Mouse (Mus musculus) stomach, postnatal 0 days (tissue): Measurements from ENCODE around the gene Sec14l1. TPM values are rescaled to one million over a fixed set of nuclear protein-coding genes. Genes with fewer than 3 reads are reported as not detected.

Experiments
- ATAC-seq: fragments of 200-750 bp; cut with Nextera tagmentation; 2 replicates; pipeline ENCODE4 v1.8.0; 2017; ENCODE audit not compliant: low FRiP score, low TSS enrichment
- DNase-seq: peaks from one replicate; pipeline ENCODE4 v3.0.0-alpha.2; 2016; ENCODE audit warnings: low spot score
- H3K27ac ChIP-seq: fragments of 300-500 bp; sonication (generic); replicated peaks from 2 replicates; pipeline ENCODE4 v1.5.1; 2014; ENCODE audit warnings: mild to moderate bottlenecking, control low read depth
- H3K27me3 ChIP-seq: fragments of 300-500 bp; sonication (generic); 2 replicates; pipeline ENCODE4 v1.6.1; 2014; ENCODE audit warnings: low read length; ENCODE audit not compliant: control insufficient read depth, insufficient read depth
- H3K36me3 ChIP-seq: fragments of 300-500 bp; sonication (generic); 2 replicates; pipeline ENCODE4 v1.6.1; 2014; ENCODE audit warnings: low read length, mixed read lengths; ENCODE audit not compliant: control insufficient read depth, insufficient read depth
- H3K4me1 ChIP-seq: fragments of 300-500 bp; sonication (generic); replicated peaks from 2 replicates; pipeline ENCODE4 v1.6.1; 2014; ENCODE audit warnings: antibody characterized with exemption; ENCODE audit not compliant: control insufficient read depth, insufficient read depth
- H3K4me2 ChIP-seq: fragments of 300-500 bp; sonication (generic); replicated peaks from 2 replicates; pipeline ENCODE4 v1.6.1; 2014; ENCODE audit warnings: low read depth, mild to moderate bottlenecking, control low read depth, moderate library complexity
- H3K4me3 ChIP-seq: fragments of 300-500 bp; sonication (generic); 2 replicates; pipeline ENCODE4 v1.5.1; 2014; ENCODE audit warnings: low read depth, low read length, control low read depth
- H3K9ac ChIP-seq: fragments of 300-500 bp; sonication (generic); 2 replicates; pipeline ENCODE4 v1.6.1; 2014; ENCODE audit warnings: mild to moderate bottlenecking, low read length, control low read depth, mixed read lengths
- H3K9me3 ChIP-seq: fragments of 300-500 bp; sonication (generic); 2 replicates; pipeline ENCODE4 v1.6.1; 2016; ENCODE audit warnings: low read length; ENCODE audit not compliant: control insufficient read depth
- CTCF ChIP-seq: IDR thresholded peaks from 2 replicates; pipeline ENCODE4 v1.5.1; 2016; ENCODE audit warnings: antibody characterized with exemption, low read depth, mild to moderate bottlenecking, moderate library complexity
- EP300 ChIP-seq: optimal IDR thresholded peaks from 2 replicates; pipeline ENCODE3; 2016; ENCODE audit warnings: antibody characterized with exemption
- WGBS: fragments of 180-500 bp; shearing (Covaris S2); extraction: QIAGEN DNeasy Blood & Tissue Kit; methylation state at CpG from one replicate; pipeline ENCODE4 v1.1.7; 2014; 5-methylcytosine and 5-hydroxymethylcytosine counted together
- polyA plus RNA-seq: library from polyadenylated mRNA; unstranded; fragments of >200 nt; fragmentation: Nextera tagmentation; extraction: Ambion mirVana; gene quantifications from 2 replicates; pipeline ENCODE4 v1.2.1, GENCODE M21; 2015

The Sec14l1 gene
- polyA plus RNA-seq, 1 experiment from 2014 or later = 28.4 TPM

- Histone ChIP-seq H3K4me2 (no peak overlapping the region), H3K9ac (no peak overlapping the region), H3K27ac (no peak overlapping the region), H3K4me1 (no peaks in the 10 kb centered on the region), H3K36me3 (peaks cover 47% of the 10 kb centered on the region), H3K27me3 (no peaks in the 10 kb centered on the region), H3K9me3 (no peaks in the 10 kb centered on the region), H3K4me3 (no peak overlapping the region)
- peak; percentile 88 for ATAC-seq
- peak; percentile 77 for DNase-seq
- WGBS = 38% methylated on average over 7 of the region's 7 CpGs
- TF ChIP-seq CTCF = peak; percentile 63
- TF ChIP-seq EP300 = no peak
Observed at GRCm38 (mm10) chr11:117154088-117154815, 39.3 kb downstream of the Sec14l1 start.

DNA sequence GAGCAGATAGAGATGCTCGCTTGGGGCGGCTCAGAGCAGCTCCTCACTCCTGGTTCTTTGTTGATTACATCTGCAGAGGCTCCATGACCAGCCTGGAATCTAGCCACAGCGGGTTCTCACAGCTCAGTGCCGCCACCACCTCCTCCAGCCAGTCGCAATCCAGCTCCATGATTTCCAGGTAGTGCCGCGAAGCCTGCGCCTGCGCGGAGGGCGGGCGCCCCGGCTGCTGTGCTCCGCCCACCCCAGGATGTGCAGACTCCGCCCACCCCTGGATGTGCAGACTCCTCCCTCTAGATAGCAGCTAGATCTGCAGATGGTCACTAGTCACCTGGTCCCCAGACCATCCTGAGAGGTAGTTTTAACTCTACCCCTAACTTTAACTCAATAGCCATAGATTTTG, 41.8 kb downstream of the Sec14l1 start:
- H3K4me3 ChIP-seq = no peak overlapping the region
- WGBS = 38% methylated on average over 15 of the region's 15 CpGs
- no peak overlapping the region for H3K27ac ChIP-seq
- DNase-seq (peak; percentile 68), ATAC-seq (peak; percentile 13; the same call in 1 of the 2 replicates)
- H3K9me3 ChIP-seq = no peaks in the 10 kb centered on the region
- no peak overlapping the region for H3K4me2 ChIP-seq
- no peaks in the 10 kb centered on the region for H3K27me3 ChIP-seq
- no peaks in the 10 kb centered on the region for H3K4me1 ChIP-seq
- no peak overlapping the region for H3K9ac ChIP-seq
- peaks cover 31% of the 10 kb centered on the region for H3K36me3 ChIP-seq
- TF ChIP-seq EP300 = no peak
- no peak for TF ChIP-seq CTCF

GRCm38 (mm10) chr11:117158343-117158742, 43.4 kb downstream of the Sec14l1 start:
- Histone ChIP-seq H3K4me2 (no peak overlapping the region), H3K27me3 (no peaks in the 10 kb centered on the region), H3K9ac (no peak overlapping the region), H3K9me3 (no peaks in the 10 kb centered on the region), H3K4me3 (no peak overlapping the region), H3K27ac (no peak overlapping the region), H3K4me1 (no peaks in the 10 kb centered on the region), H3K36me3 (peaks cover 29% of the 10 kb centered on the region)
- DNase-seq (no peak), ATAC-seq (no peak)
- 53% methylated on average over 11 of the region's 11 CpGs for WGBS
- TF ChIP-seq CTCF (no peak), EP300 (no peak)

- WGBS = 73% methylated on average over 13 of the region's 13 CpGs
- H3K4me3 ChIP-seq = no peak overlapping the region
- DNase-seq (no peak), ATAC-seq (no peak)
- TF ChIP-seq CTCF (no peak), EP300 (no peak)
- H3K27ac ChIP-seq = no peak overlapping the region
- no peak overlapping the region for H3K4me2 ChIP-seq
- no peaks in the 10 kb centered on the region for H3K9me3 ChIP-seq
- H3K27me3 ChIP-seq = no peaks in the 10 kb centered on the region
- H3K4me1 ChIP-seq = no peaks in the 10 kb centered on the region
- H3K9ac ChIP-seq = no peak overlapping the region
- peaks cover 28% of the 10 kb centered on the region for H3K36me3 ChIP-seq
Observed at GRCm38 (mm10) chr11:117159257-117159945, 44.4 kb downstream of the Sec14l1 start.

DNA sequence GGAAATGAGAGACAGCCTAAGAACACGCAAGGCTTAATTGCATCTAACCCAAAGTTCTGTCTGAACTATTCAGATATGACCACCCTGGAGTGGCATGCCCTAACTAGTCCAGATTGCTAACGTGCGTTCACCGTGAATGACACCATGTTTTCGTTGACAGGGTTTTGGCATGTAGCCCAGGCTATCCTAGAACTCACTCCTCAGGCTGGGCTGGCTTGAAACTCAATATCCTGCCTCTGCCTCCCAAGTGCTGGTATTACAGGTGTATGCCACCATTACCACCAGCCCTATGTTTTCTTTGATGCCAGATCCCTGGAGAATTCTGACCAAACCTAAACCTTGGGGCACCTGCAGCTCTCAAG, 45.0 kb downstream of the Sec14l1 start:
- Histone ChIP-seq H3K4me3 (no peak overlapping the region), H3K9ac (no peak overlapping the region), H3K4me2 (no peak overlapping the region), H3K27me3 (no peaks in the 10 kb centered on the region), H3K36me3 (peaks cover 26% of the 10 kb centered on the region), H3K4me1 (no peaks in the 10 kb centered on the region), H3K27ac (no peak overlapping the region), H3K9me3 (no peaks in the 10 kb centered on the region)
- TF ChIP-seq EP300 (no peak), CTCF (no peak)
- no peak for DNase-seq
- ATAC-seq = no peak
- WGBS = 59% methylated on average over 5 of the region's 5 CpGs

GRCm38 (mm10) chr11:117160791-117161190, 45.8 kb downstream of the Sec14l1 start:
- no peak for ATAC-seq
- H3K36me3 ChIP-seq = peaks cover 20% of the 10 kb centered on the region
- WGBS = 88% methylated on average over 12 of the region's 12 CpGs

More at GRCm38 (mm10) chr11:117160791-117161190, 45.8 kb downstream of the Sec14l1 start:
- DNase-seq = no peak
- H3K27ac ChIP-seq = no peak overlapping the region
- H3K4me3 ChIP-seq = no peak overlapping the region
- no peak overlapping the region for H3K4me2 ChIP-seq
- H3K4me1 ChIP-seq = no peaks in the 10 kb centered on the region
- H3K9me3 ChIP-seq = no peaks in the 10 kb centered on the region
- no peaks in the 10 kb centered on the region for H3K27me3 ChIP-seq
- no peak overlapping the region for H3K9ac ChIP-seq
- no peak for TF ChIP-seq EP300
- TF ChIP-seq CTCF = no peak
